Mouse (Mus musculus): ENCODE data around the gene Nfia. TPM values are rescaled to one million over a fixed set of nuclear protein-coding genes. Genes with fewer than 3 reads are reported as not detected.
A peak's percentile ranks its signal among the peaks of the same experiment; 100 is the strongest.

Nfia gene
- polyA plus RNA-seq, 1 experiment from 2014 or later = 54.3 TPM

DNA sequence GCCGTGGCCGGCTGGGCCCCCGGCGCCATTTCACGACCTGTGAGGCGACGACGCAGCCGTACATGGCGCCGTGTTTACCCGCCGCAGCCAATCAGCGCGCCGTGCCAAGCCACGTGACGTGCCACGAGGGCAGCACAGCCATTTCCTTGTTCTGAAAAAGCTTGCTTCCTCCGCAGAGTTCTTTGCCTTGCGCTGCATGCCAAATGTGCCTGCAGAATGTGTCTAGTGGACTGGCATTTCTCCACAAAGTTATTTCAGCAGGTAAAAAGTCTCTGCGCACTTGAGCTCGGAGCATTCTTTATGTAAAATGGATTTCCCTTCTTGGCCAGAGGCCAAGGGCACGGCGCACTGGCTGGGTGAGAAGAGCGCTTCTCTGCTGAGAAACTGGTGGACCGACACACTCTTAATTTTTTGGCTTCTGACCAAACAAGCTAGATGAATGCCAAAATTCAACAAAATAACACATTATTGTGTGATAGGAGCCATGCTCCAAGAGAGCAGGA, 96.5 kb downstream of the Nfia start:
- H3K27me3 ChIP-seq (ENCODE audit: control insufficient read depth, insufficient read depth, low read length) = no peaks in the 10 kb centered on the region
- peak overlapping the region; percentile 82 to 94 for H3K27ac ChIP-seq (replicated peaks in 1 of 2; ENCODE audit: control insufficient read depth in 1 of 2, insufficient read depth in 1 of 2, low read depth in 2 of 2, low read length in 2 of 2)
- 45% methylated on average over 27 of the region's 27 CpGs for WGBS
- H3K9me3 ChIP-seq (ENCODE audit: control insufficient read depth, low read length) = no peaks in the 10 kb centered on the region
- peak overlapping the region; percentile 25 to 28 for H3K4me3 ChIP-seq (ENCODE audit: control insufficient read depth in 1 of 2, insufficient read depth in 1 of 2, low read depth in 1 of 2, low read length in 2 of 2)
- H3K4me2 ChIP-seq (ENCODE audit: low read length) = peak overlapping the region; percentile 67
- H3K4me1 ChIP-seq (ENCODE audit: control insufficient read depth in 2 of 2, insufficient read depth in 2 of 2, low read length in 2 of 2) = peaks cover 19 to 51% of the 10 kb centered on the region in 2 experiments
- peak overlapping the region; percentile 60 for H3K9ac ChIP-seq (ENCODE audit: low read length)
- peak; percentile 84 for ATAC-seq (ENCODE audit: insufficient number of reproducible peaks, insufficient read depth, low FRiP score, low read depth)
- H3K36me3 ChIP-seq (ENCODE audit: control insufficient read depth, insufficient read depth, low read length) = no peaks in the 10 kb centered on the region

DNA sequence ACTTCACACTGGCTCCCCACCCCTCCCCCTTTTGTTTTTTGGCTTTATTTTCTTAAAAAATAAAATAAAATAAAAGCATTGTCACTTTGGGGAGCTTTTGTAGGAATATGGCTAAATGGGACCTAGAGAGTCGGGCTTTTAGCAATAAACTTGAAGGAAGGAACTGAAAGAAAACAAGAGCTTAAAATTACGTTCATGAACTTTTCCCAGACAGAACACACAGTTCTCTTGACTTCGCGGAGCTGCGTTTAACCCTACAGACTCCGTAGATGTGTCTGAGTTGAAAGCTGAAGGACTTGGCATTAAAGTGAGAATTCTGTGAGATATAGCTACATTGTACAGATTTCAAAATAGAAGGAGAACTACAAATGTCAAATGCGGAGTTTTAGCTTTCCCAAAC, 96.9 kb downstream of the Nfia start:
- H3K36me3 ChIP-seq (ENCODE audit: control insufficient read depth, insufficient read depth, low read length) = no peaks in the 10 kb centered on the region
- H3K9ac ChIP-seq (ENCODE audit: low read length) = peak overlapping the region; percentile 60
- ATAC-seq (ENCODE audit: insufficient number of reproducible peaks, insufficient read depth, low FRiP score, low read depth) = no peak
- H3K27me3 ChIP-seq (ENCODE audit: control insufficient read depth, insufficient read depth, low read length) = no peaks in the 10 kb centered on the region
- H3K4me2 ChIP-seq (ENCODE audit: low read length) = peak overlapping the region; percentile 67
- peak overlapping the region; percentile 82 to 94 for H3K27ac ChIP-seq (replicated peaks in 1 of 2; ENCODE audit: control insufficient read depth in 1 of 2, insufficient read depth in 1 of 2, low read depth in 2 of 2, low read length in 2 of 2)
- WGBS = 55% methylated on average over 7 of the region's 7 CpGs
- peaks cover 19 to 51% of the 10 kb centered on the region in 2 experiments for H3K4me1 ChIP-seq (ENCODE audit: control insufficient read depth in 2 of 2, insufficient read depth in 2 of 2, low read length in 2 of 2)
- H3K9me3 ChIP-seq (ENCODE audit: control insufficient read depth, low read length) = no peaks in the 10 kb centered on the region
- H3K4me3 ChIP-seq (ENCODE audit: control insufficient read depth in 1 of 2, insufficient read depth in 1 of 2, low read depth in 1 of 2, low read length in 2 of 2) = peak overlapping the region; percentile 25 to 28; a peak in 3 of 4 replicates

DNA sequence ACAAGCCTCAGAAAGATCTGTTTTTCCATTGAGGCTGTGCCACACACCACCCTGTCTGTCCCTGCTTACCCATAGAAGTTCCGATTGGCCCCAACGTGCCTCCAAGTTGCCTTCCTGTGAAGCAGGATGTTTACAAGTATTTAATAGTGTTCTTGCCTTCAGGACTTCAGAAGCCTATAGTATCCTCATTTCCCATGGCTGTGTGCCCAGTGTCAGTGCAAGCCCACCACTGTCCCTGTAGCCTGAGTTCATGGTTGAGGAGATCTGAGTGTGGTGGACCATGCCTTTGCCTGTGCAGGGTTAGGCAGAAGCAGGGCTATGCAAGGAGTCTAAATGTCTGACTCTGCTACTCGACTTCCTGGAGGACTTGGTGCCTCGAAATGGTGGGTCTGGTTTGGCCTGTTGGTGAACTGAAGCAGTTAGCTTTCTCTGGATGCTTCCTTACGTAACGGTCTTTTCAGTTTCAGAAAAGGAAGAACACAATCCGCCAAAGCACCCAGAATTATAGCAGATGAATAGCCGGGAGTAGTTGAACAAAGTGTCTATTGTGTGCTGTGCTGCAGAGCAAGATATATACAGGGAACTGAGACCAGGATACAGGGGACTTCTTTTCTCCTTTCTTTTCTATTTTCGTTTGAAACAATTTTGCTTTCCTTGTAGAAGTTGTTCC, 99.4 kb downstream of the Nfia start:
- H3K27ac ChIP-seq (replicated peaks in 1 of 2; ENCODE audit: control insufficient read depth in 1 of 2, insufficient read depth in 1 of 2, low read depth in 2 of 2, low read length in 2 of 2) = peak overlapping the region; percentile 25 to 29; a peak in 1 of 4 replicates
- peaks cover 26 to 58% of the 10 kb centered on the region in 2 experiments for H3K4me1 ChIP-seq (ENCODE audit: control insufficient read depth in 2 of 2, insufficient read depth in 2 of 2, low read length in 2 of 2)

DNA sequence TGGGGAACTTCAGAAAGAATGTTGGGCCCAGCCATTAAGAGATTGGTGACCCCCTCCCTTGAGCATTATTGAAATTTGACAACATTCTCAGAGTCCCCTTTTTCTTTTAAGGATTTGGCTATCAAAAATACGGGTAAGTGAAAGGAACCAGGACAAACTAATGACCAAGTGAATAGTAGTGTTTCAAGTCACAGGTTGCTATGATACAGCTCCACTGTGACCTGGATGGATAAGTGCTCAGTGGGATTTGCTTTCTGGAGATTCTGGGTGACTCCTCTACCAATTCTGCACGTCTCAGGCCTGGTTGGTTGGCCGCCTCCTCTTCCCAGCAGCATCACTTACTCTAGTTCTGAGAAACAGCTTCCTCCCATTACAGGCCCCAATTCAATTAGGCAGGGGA, 102.4 kb downstream of the Nfia start:
- ATAC-seq (ENCODE audit: insufficient number of reproducible peaks, insufficient read depth, low FRiP score, low read depth) = no peak
- Histone ChIP-seq H3K36me3 (ENCODE audit: control insufficient read depth, insufficient read depth, low read length) (no peaks in the 10 kb centered on the region), H3K4me1 (ENCODE audit: control insufficient read depth in 2 of 2, insufficient read depth in 2 of 2, low read length in 2 of 2) (peaks cover 17 to 48% of the 10 kb centered on the region in 2 experiments), H3K27ac (replicated peaks in 1 of 2; ENCODE audit: control insufficient read depth in 1 of 2, insufficient read depth in 1 of 2, low read depth in 2 of 2, low read length in 2 of 2) (peak overlapping the region in 1 of 2 experiments; percentile 17; a peak in 1 of 4 replicates), H3K9me3 (ENCODE audit: control insufficient read depth, low read length) (no peaks in the 10 kb centered on the region), H3K4me3 (ENCODE audit: control insufficient read depth in 1 of 2, insufficient read depth in 1 of 2, low read depth in 1 of 2, low read length in 2 of 2) (no peak overlapping the region), H3K4me2 (ENCODE audit: low read length) (no peak overlapping the region), H3K27me3 (ENCODE audit: control insufficient read depth, insufficient read depth, low read length) (no peaks in the 10 kb centered on the region), H3K9ac (ENCODE audit: low read length) (no peak overlapping the region)
- WGBS = 78% methylated on average over 3 of the region's 3 CpGs

More for the DNA sequence above, 99.4 kb downstream of the Nfia start:
- Histone ChIP-seq H3K4me2 (ENCODE audit: low read length) (no peak overlapping the region), H3K9ac (ENCODE audit: low read length) (no peak overlapping the region), H3K4me3 (ENCODE audit: control insufficient read depth in 1 of 2, insufficient read depth in 1 of 2, low read depth in 1 of 2, low read length in 2 of 2) (no peak overlapping the region), H3K9me3 (ENCODE audit: control insufficient read depth, low read length) (no peaks in the 10 kb centered on the region), H3K36me3 (ENCODE audit: control insufficient read depth, insufficient read depth, low read length) (no peaks in the 10 kb centered on the region), H3K27me3 (ENCODE audit: control insufficient read depth, insufficient read depth, low read length) (no peaks in the 10 kb centered on the region)
- 65% methylated on average over 9 of the region's 9 CpGs for WGBS
- ATAC-seq (ENCODE audit: insufficient number of reproducible peaks, insufficient read depth, low FRiP score, low read depth) = no peak

DNA sequence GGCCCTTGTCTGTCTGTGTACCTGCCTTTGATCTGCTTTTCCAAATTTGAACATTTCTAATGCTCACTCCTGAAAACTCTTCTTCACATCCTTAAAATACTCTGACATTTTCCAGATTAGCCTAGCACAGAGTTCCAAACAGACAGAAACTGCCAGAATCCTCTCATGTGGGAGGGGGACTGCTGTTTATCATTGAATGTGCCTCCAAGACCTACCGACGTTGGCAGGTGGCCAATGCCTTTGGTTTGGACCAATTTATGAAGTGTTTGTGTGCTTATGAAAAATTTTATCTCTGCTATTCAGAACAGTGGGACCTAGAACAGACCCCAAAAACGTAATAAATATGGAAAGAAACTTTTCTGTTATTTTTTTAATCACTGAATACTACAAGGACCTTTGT, 103.4 kb downstream of the Nfia start:
- Histone ChIP-seq H3K27me3 (ENCODE audit: control insufficient read depth, insufficient read depth, low read length) (no peaks in the 10 kb centered on the region), H3K9ac (ENCODE audit: low read length) (no peak overlapping the region), H3K36me3 (ENCODE audit: control insufficient read depth, insufficient read depth, low read length) (no peaks in the 10 kb centered on the region), H3K4me1 (ENCODE audit: control insufficient read depth in 2 of 2, insufficient read depth in 2 of 2, low read length in 2 of 2) (peaks cover 15 to 43% of the 10 kb centered on the region in 2 experiments), H3K4me3 (ENCODE audit: control insufficient read depth in 1 of 2, insufficient read depth in 1 of 2, low read depth in 1 of 2, low read length in 2 of 2) (no peak overlapping the region), H3K4me2 (ENCODE audit: low read length) (no peak overlapping the region), H3K27ac (replicated peaks in 1 of 2; ENCODE audit: control insufficient read depth in 1 of 2, insufficient read depth in 1 of 2, low read depth in 2 of 2, low read length in 2 of 2) (peak overlapping the region in 1 of 2 experiments; percentile 17; a peak in 2 of 4 replicates), H3K9me3 (ENCODE audit: control insufficient read depth, low read length) (no peaks in the 10 kb centered on the region)
- ATAC-seq (ENCODE audit: insufficient number of reproducible peaks, insufficient read depth, low FRiP score, low read depth) = no peak
- 36% methylated on average over 3 of the region's 3 CpGs for WGBS

DNA sequence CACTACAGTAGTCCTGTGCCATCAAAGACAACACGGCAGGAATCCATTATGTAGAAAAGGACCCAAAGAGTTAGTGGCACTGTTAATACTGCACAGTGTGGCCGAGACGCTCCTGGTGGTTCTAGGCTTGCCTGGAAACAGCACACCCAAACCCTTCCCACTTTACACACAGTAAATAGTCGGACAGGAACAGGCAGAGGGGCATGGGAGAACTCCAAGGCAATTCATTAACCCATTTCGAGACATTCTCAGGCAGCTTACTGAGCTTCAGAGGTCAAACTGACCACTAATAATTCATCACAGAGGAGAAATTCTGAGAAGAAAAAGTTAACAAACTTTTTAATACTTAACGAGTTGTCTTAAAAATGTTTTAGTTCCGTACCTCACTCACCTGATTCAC, 107.2 kb downstream of the Nfia start:
- peaks cover 7 to 20% of the 10 kb centered on the region in 2 experiments for H3K4me1 ChIP-seq (ENCODE audit: control insufficient read depth in 2 of 2, insufficient read depth in 2 of 2, low read length in 2 of 2)
- no peaks in the 10 kb centered on the region for H3K9me3 ChIP-seq (ENCODE audit: control insufficient read depth, low read length)
- no peaks in the 10 kb centered on the region for H3K27me3 ChIP-seq (ENCODE audit: control insufficient read depth, insufficient read depth, low read length)
- ATAC-seq (ENCODE audit: insufficient number of reproducible peaks, insufficient read depth, low FRiP score, low read depth) = no peak
- WGBS = 80% methylated on average over 7 of the region's 7 CpGs
- no peak overlapping the region for H3K9ac ChIP-seq (ENCODE audit: low read length)
- H3K4me2 ChIP-seq (ENCODE audit: low read length) = no peak overlapping the region
- no peaks in the 10 kb centered on the region for H3K36me3 ChIP-seq (ENCODE audit: control insufficient read depth, insufficient read depth, low read length)
- H3K27ac ChIP-seq (replicated peaks in 1 of 2; ENCODE audit: control insufficient read depth in 1 of 2, insufficient read depth in 1 of 2, low read depth in 2 of 2, low read length in 2 of 2) = no peak overlapping the region
- H3K4me3 ChIP-seq (ENCODE audit: control insufficient read depth in 1 of 2, insufficient read depth in 1 of 2, low read depth in 1 of 2, low read length in 2 of 2) = no peak overlapping the region

DNA sequence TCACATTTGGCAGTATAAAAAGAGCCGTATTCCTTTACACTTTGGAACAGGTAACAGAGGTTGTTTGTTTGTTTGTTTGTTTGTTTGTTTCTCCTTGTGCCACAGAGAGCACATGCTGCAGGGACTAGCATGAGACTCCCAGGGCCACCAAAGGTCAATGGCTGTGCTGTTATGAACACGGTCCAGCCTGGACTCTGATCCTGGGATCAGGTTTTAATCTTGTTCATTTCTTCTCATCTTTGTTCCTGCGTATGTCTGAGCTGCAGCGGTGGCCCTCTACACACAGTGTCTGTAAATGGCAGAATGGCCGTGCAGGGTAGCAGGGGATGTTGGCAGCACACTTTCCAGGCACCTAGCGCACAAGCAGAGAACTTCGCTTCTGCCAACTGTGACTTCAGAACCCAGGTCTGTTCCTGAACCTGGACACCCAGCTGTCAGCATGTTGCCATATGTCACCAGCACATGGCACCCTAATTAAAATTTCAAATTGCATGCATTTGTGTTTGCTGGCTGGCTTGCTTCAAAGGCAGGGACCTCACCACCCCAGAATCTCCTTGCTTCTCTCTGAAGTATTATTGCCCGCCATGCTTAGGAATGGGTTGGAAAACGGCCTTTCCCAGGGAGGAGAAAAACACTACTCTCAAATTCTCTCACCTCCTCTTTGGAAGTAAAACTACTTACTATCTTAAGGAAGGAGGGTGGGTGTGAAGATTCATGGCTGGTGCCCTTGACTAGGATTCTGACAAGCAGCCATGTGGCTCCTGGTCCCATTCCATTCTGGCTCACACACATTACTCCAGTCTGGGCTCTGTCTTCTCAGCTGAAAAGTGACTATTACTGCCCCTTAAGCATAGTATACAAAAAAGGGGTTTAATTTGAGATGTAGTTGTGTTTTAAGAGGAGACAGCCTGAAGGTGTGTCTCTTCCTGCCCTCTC, 107.9 kb downstream of the Nfia start:
- Histone ChIP-seq H3K9ac (ENCODE audit: low read length) (no peak overlapping the region), H3K36me3 (ENCODE audit: control insufficient read depth, insufficient read depth, low read length) (no peaks in the 10 kb centered on the region), H3K27me3 (ENCODE audit: control insufficient read depth, insufficient read depth, low read length) (no peaks in the 10 kb centered on the region), H3K4me3 (ENCODE audit: control insufficient read depth in 1 of 2, insufficient read depth in 1 of 2, low read depth in 1 of 2, low read length in 2 of 2) (no peak overlapping the region), H3K4me2 (ENCODE audit: low read length) (no peak overlapping the region), H3K9me3 (ENCODE audit: control insufficient read depth, low read length) (no peaks in the 10 kb centered on the region), H3K27ac (replicated peaks in 1 of 2; ENCODE audit: control insufficient read depth in 1 of 2, insufficient read depth in 1 of 2, low read depth in 2 of 2, low read length in 2 of 2) (0 out of 4 replicates have a peak overlapping the region, but pooled peaks of 1 of the 2 experiments have one; percentile 19), H3K4me1 (ENCODE audit: control insufficient read depth in 2 of 2, insufficient read depth in 2 of 2, low read length in 2 of 2) (peaks cover 2 to 15% of the 10 kb centered on the region in 2 experiments; a peak in 3 of 4 replicates)
- ATAC-seq (ENCODE audit: insufficient number of reproducible peaks, insufficient read depth, low FRiP score, low read depth) = no peak
- WGBS = 88% methylated on average over 9 of the region's 9 CpGs

Data from heart, embryonic 14.5 days (tissue).